Mouse (Mus musculus) small intestine, adult 10 weeks (tissue): ENCODE results near the gene Timp4. TPM values are rescaled to one million over a fixed set of nuclear protein-coding genes. Genes with fewer than 3 reads are reported as not detected.

ENCODE experiments used
- polyA plus RNA-seq: library from polyadenylated mRNA; stranded (reverse); fragments of 350-450 nt; fragmentation: Illumina TruSeq; extraction: RNeasy Lipid Tissue Mini Kit (QIAGEN cat#74804); gene quantifications from one replicate; pipeline ENCODE4 v1.2.3, GENCODE M21; 2014; ENCODE audit warnings: low replicate concordance

Timp4 gene
- not detected for polyA plus RNA-seq

GRCm38 (mm10) chr6:115252099-115252873, at the start of gene Timp4:
Timp4 (minus strand) TSS chr6:115252205.

GRCm38 (mm10) chr6:115227043-115227442, 25.0 kb downstream of the Timp4 start, which contains the start of gene Gm17482:
Gm17482 (plus strand) TSS chr6:115227343.

Other genes with a start within 250 kb of the Timp4 start
- 9.7 TPM for gene Tamm41, start 214.3 kb downstream of the Timp4 start, polyA plus RNA-seq
- gene Syn2, start 117.3 kb downstream of the Timp4 start, polyA plus RNA-seq = 2.6 TPM
- gene Gm17482, start 24.9 kb downstream of the Timp4 start, polyA plus RNA-seq = not detected
- gene Pparg, start 108.7 kb upstream of the Timp4 start, polyA plus RNA-seq = 46.9 TPM